Mouse (Mus musculus) cerebral cortex, adult 2 months (tissue): Measurements from ENCODE around the gene Brsk1.

Experiments
- WGBS: fragments of 180-500 bp; shearing (Covaris S2); methylation state at CpG from one replicate; pipeline ENCODE4 v1.1.7; 2018; 5-methylcytosine and 5-hydroxymethylcytosine counted together

Brsk1 gene

DNA sequence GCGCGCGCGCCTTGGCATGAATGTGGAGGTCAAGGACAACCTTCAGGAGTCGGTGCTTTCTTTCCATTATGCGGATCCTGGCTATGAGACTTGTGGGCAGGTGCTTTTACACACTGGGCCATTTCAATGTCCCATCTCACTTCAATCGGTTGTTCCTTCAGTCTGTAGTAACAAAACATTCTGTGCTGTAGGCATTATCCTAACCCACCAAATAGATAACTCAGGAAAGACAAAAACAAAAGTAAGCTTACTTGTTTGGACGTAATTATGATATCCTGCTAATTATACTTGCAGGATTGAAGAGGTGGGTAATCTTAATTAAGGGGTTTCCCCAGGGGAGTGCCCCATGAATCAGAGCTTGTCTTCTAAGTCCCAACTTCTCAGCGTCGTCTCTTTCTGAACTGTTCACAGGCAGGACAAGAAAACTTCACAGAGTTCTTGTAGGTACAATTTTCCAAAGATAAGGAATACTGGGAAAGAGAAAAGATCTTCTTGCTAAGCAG, 48.7 kb downstream of the Brsk1 start:
- 28% methylated on average over 10 of the region's 10 CpGs for WGBS

- WGBS: under 1% methylated on average over 42 of the region's 44 CpGs
Measured at GRCm38 (mm10) chr7:4739544-4740275, 49.3 kb downstream of the Brsk1 start, which contains the start of gene Kmt5c. TSS of gene Kmt5c (plus strand) at chr7:4740115.

- WGBS: 1% methylated on average over 14 of the region's 14 CpGs
Measured at GRCm38 (mm10) chr7:4740309-4740727, 49.9 kb downstream of the Brsk1 start.

- WGBS: 12% methylated on average over 4 of the region's 4 CpGs
Measured at GRCm38 (mm10) chr7:4741151-4741550, 50.7 kb downstream of the Brsk1 start.

GRCm38 (mm10) chr7:4741672-4742481, 51.5 kb downstream of the Brsk1 start:
- 85% methylated on average over 21 of the region's 21 CpGs for WGBS

- 88% methylated on average over 6 of the region's 6 CpGs for WGBS
Measured at GRCm38 (mm10) chr7:4742482-4742819, 52.0 kb downstream of the Brsk1 start.

DNA sequence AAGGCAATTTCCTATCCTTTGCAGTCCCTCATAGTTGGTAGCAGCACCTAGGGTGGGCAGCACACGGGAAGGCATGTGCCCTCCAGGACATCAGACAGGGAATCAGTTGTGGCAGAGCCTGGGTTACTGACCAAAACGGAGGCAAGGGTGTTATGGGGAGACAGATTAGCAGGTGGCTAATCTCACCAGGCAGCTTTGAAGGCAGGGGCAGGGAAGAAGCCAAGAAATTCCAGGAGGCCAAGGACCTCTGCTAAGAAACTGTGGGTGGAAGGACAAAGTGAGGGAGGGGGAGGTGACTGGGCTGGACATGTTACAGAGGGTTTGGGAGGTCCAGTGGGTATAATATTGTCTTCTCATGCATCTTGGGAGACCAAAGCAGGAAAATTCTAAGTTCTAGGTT, 53.0 kb downstream of the Brsk1 start:
- WGBS: 74% methylated on average over 2 of the region's 2 CpGs

- 98% methylated on average over 6 of the region's 6 CpGs for WGBS
Measured at GRCm38 (mm10) chr7:4744886-4745285, 54.5 kb downstream of the Brsk1 start.

GRCm38 (mm10) chr7:4746326-4746980, 56.0 kb downstream of the Brsk1 start:
- WGBS: 91% methylated on average over 22 of the region's 22 CpGs

DNA sequence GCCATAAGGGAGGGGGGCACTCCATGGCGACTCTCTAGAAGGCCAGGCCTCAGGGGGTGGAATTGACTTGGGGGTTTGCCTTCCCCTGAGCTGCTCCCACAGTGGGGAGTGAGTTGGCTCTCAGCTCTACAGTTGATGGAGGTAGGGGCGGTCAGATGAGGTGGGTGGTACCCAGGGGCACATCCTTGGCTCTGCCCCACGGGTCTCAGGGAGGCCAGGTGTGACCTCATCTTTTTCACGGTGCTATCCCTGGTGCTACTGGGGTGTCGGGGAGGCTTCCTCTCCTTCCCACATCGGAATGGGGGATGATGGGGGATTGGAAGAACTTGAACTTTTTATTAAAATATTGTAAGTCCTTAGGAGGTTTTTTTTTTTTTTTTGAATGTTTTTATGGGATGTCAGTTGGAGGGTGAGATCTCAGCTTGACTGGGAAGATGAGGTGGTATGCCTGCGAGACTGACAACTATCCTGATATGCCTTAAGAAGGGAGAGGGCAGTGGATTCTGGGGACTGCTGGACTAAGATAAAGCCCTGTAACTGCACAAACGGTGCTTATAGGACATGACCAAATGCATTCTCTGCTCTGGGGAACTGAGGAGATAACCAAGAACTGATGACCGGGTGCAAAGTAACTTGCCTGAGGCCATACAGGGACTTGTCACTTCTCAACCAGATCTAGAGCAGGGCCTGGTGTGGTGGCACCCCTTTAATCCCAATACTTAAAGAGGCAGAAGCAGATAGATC, 56.9 kb downstream of the Brsk1 start:
- WGBS: 82% methylated on average over 9 of the region's 9 CpGs

GRCm38 (mm10) chr7:4748321-4748720, 57.9 kb downstream of the Brsk1 start:
- WGBS: 86% methylated on average over 4 of the region's 4 CpGs

DNA sequence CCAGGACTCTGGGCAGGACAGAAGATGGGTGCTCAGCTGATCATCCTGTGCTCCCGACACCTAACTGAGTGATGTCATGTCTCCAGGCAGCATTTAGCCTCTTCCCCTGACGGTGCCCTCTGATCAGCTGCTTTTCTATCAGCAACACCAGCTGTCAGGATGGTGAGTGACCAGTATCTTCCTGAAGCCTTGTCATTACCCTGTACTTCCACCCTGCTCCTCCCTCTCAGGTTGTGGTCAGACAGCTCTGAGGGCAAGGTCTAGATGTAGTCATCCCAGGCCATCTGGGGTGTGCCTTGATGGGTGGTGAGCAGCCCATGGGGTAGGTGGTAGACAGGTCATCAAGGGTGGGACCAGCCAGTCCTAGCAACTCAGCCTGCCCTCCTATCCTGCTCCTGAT, 58.8 kb downstream of the Brsk1 start:
- WGBS: 95% methylated on average over 2 of the region's 2 CpGs

GRCm38 (mm10) chr7:4751971-4752820, 61.8 kb downstream of the Brsk1 start:
- WGBS: 4% methylated on average over 30 of the region's 30 CpGs

DNA sequence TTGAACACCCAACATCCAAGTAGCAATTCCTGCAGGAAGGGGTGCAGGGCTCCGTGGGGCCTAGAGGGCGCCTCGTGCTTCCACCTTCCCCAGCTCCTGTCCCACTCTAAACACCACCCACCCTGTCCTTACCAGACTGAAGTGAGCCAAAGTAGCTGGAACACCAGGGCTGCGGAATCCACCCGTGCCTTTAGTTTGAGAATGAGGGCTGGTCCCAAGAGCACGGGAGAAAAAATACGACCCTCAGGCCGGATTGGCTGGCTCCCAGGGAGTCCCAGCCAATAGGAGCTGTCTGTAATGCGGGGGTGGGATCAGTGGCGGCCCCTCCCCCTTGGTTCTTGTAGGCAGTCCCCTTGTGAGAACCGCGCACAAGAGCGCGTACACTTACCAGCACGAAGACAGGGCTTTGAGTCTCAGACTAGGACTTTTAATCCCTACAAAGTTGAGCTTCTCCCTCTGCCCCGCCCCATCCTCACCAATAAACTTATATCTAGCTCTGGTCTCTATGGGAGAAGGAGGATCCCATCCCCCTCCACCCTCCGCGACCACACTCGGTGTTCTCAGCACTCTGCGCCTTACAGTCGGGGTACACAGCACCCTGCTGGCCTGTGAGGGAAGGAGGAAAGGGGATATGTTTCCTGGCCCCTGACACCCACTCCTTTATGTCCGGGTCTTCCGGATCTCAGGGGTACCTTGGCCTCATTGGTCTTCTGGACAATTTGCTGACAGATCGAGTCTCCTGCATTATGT, 62.6 kb downstream of the Brsk1 start, which contains the start of gene Cox6b2:
Gene Cox6b2 (minus strand): TSS at position 274 of the 750 bp plus-strand sequence.
- WGBS: 11% methylated on average over 24 of the region's 24 CpGs

- WGBS: 57% methylated on average over 1 of the region's 1 CpGs
Measured at GRCm38 (mm10) chr7:4759670-4760069, 69.3 kb downstream of the Brsk1 start.

GRCm38 (mm10) chr7:4764946-4765710, 74.7 kb downstream of the Brsk1 start:
- 43% methylated on average over 4 of the region's 4 CpGs for WGBS
